Mouse (Mus musculus): ENCODE results near the gene Dgkb.

- TF ChIP-seq CTCF (IDR thresholded peaks at IDR 0.05; ENCODE audit: low read depth) = no peak
- TF ChIP-seq EP300 (optimal IDR thresholded peaks at IDR 0.05) = no peak
Measured at GRCm38 (mm10) chr12:37883781-37884180, 66.3 kb downstream of the Dgkb start.

Measured in stomach, postnatal 0 days (tissue).